Comparison of ENCODE assay signal across 9 mouse cellular contexts in the genomic region with DNA sequence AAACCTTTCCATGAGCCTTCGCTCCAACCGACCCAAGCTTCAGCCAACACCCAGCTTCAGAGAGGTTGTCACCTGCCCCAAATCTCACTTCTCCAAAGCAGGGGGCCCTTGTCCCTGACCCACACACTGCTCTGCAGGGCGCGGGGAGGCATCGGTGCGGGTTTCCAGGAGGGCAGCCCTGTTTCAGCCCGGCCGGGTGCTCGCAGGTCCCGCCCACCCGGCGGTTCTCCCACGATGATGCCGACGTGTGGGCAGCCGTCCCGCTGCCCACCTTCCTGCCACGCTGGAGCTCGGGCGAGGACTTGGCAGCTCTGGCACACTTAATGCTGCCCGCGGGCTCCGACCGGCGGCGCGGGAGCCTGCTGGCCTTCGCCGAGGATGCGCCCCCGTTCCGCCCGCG. TPM values are rescaled to one million over a fixed set of nuclear protein-coding genes. Genes with fewer than 3 reads are reported as not detected.
DNase-seq lines count a peak whose midpoint lies in the region; ATAC-seq and TF ChIP-seq lines count a peak whose summit lies in the region.
"Had no signal": no experiment of that assay in that cellular context is flagged by ENCODE, and none has a peak within 500 bp of the region (broad histone marks: within the 10 kb centered on the region; RNA-seq: fewer than 3 reads in every experiment).

No protein-coding gene starts in this region.

- H3K9ac ChIP-seq in heart, adult 2 months (ENCODE audit: low read depth, low read length): peak overlapping the region; percentile 18
- no peak overlapping the region for H3K9ac ChIP-seq in liver, embryonic 12.5 days
- H3K9ac ChIP-seq in stomach, embryonic 16.5 days (ENCODE audit: low read length): peak overlapping the region; percentile 39

- intact Hi-C loops in heart, adult 2 months (cut with DNase I): no loop called here
- intact Hi-C loops in heart, postnatal 25 days (cut with DNase I): no loop called here

- H3K27ac ChIP-seq in heart, adult 2 months: no peak overlapping the region
- no peak overlapping the region for H3K27ac ChIP-seq in testis, adult 2 months (ENCODE audit: control insufficient read depth, insufficient read depth, low read depth, low read length)
- no peak overlapping the region for H3K27ac ChIP-seq in liver, embryonic 12.5 days
- no peak overlapping the region for H3K27ac ChIP-seq in stomach, embryonic 16.5 days (ENCODE audit: low read length)
- no peak overlapping the region for H3K27ac ChIP-seq in kidney, adult 2 months (ENCODE audit: insufficient read depth, low read depth, low read length)

- no peak for DNase-seq in heart, adult 2 months
- no peak for DNase-seq in heart, postnatal 25 days (ENCODE audit: low spot score)
- no peak for DNase-seq in testis, postnatal 10 days (ENCODE audit: low spot score)
- no peak for DNase-seq in T-cell, adult 2 months (ENCODE audit: low spot score)
- DNase-seq in kidney, adult 2 months: no peak

- ATAC-seq in liver, embryonic 12.5 days: no peak
- no peak for ATAC-seq in stomach, embryonic 16.5 days (ENCODE audit: insufficient read depth, low FRiP score)

- TF ChIP-seq POLR2A in heart, adult 2 months (IDR thresholded peaks at IDR 0.05; ENCODE audit: insufficient read depth, low read depth, low read length): no peak
- TF ChIP-seq POLR2A in testis, adult 2 months (IDR thresholded peaks at IDR 0.05; ENCODE audit: control insufficient read depth, low read depth, low read length): no peak
- no peak for TF ChIP-seq POLR2A in kidney, adult 2 months (IDR thresholded peaks at IDR 0.05; ENCODE audit: low read depth, low read length)

- H3K4me1 ChIP-seq in heart, adult 2 months (ENCODE audit: control insufficient read depth, insufficient read depth, low read length): no peaks in the 10 kb centered on the region
- peaks cover 28% of the 10 kb centered on the region for H3K4me1 ChIP-seq in testis, adult 2 months (ENCODE audit: control insufficient read depth, insufficient read depth, low read length)
- H3K4me1 ChIP-seq in liver, embryonic 12.5 days: peaks cover 24% of the 10 kb centered on the region
- H3K4me1 ChIP-seq in stomach, embryonic 16.5 days (ENCODE audit: control insufficient read depth, insufficient read depth, low read length): peaks cover 18% of the 10 kb centered on the region; the same call in 1 of the 2 replicates
- no peaks in the 10 kb centered on the region for H3K4me1 ChIP-seq in kidney, adult 2 months (ENCODE audit: control insufficient read depth, insufficient read depth, low read length)

- WGBS in heart, adult 2 months: 30% methylated on average over 34 of the region's 34 CpGs
- WGBS in liver, embryonic 12.5 days (ENCODE audit: insufficient replicate concordance): 16% methylated on average over 34 of the region's 34 CpGs
- WGBS in stomach, embryonic 16.5 days: 21% methylated on average over 34 of the region's 34 CpGs
- WGBS in kidney, adult 2 months: 15% methylated on average over 34 of the region's 34 CpGs

- no peak for TF ChIP-seq CTCF in heart, adult 2 months (IDR thresholded peaks at IDR 0.05)
- no peak for TF ChIP-seq CTCF in testis, adult 2 months (IDR thresholded peaks at IDR 0.05; ENCODE audit: control insufficient read depth, insufficient read depth, insufficient replicate concordance, low read depth, low read length)
- TF ChIP-seq CTCF in kidney, adult 2 months (conservative IDR thresholded peaks at IDR 0.05; ENCODE audit: insufficient read depth, insufficient read length, low read depth, low read length): no peak

- no peak for TF ChIP-seq EP300 in heart, adult 2 months (IDR thresholded peaks at IDR 0.05; ENCODE audit: insufficient read depth, low read depth, low read length)

- peak overlapping the region; percentile 19; the same call in 1 of the 2 replicates for H3K4me3 ChIP-seq in heart, adult 2 months
- peak overlapping the region; percentile 41 for H3K4me3 ChIP-seq in testis, adult 2 months (ENCODE audit: control insufficient read depth, low read depth, low read length)
- H3K4me3 ChIP-seq in liver, embryonic 12.5 days: peak overlapping the region; percentile 14
- H3K4me3 ChIP-seq in stomach, embryonic 16.5 days (replicated peaks; ENCODE audit: low read length): peak overlapping the region; percentile 33
- no peak overlapping the region for H3K4me3 ChIP-seq in kidney, adult 2 months (ENCODE audit: insufficient read depth, low read depth, low read length)

- no peaks in the 10 kb centered on the region for H3K36me3 ChIP-seq in heart, adult 2 months (ENCODE audit: control insufficient read depth, insufficient read depth, low read length)
- no peaks in the 10 kb centered on the region for H3K36me3 ChIP-seq in testis, adult 2 months (ENCODE audit: control insufficient read depth, insufficient read depth, low read length)
- no peaks in the 10 kb centered on the region for H3K36me3 ChIP-seq in liver, embryonic 12.5 days
- no peaks in the 10 kb centered on the region for H3K36me3 ChIP-seq in stomach, embryonic 16.5 days (ENCODE audit: control insufficient read depth, insufficient read depth, low read length)
- no peaks in the 10 kb centered on the region for H3K36me3 ChIP-seq in kidney, adult 2 months (ENCODE audit: control insufficient read depth, insufficient read depth, low read length)

- H3K27me3 ChIP-seq in heart, adult 2 months (ENCODE audit: control insufficient read depth, insufficient read depth, low read length): peaks cover 13% of the 10 kb centered on the region
- no peaks in the 10 kb centered on the region for H3K27me3 ChIP-seq in testis, adult 2 months (ENCODE audit: control insufficient read depth, insufficient read depth, low read length)
- peaks cover 90% of the 10 kb centered on the region for H3K27me3 ChIP-seq in liver, embryonic 12.5 days (replicated peaks)
- H3K27me3 ChIP-seq in stomach, embryonic 16.5 days (ENCODE audit: control insufficient read depth, insufficient read depth, low read length): peaks cover 62% of the 10 kb centered on the region
- H3K27me3 ChIP-seq in kidney, adult 2 months (replicated peaks; ENCODE audit: control insufficient read depth, insufficient read depth, low read length): no peaks in the 10 kb centered on the region

- H3K4me2 ChIP-seq in liver, embryonic 12.5 days: peak overlapping the region; percentile 54
- H3K4me2 ChIP-seq in stomach, embryonic 16.5 days (ENCODE audit: low read depth, low read length): peak overlapping the region; percentile 51

- H3K9me3 ChIP-seq in liver, embryonic 12.5 days (replicated peaks): no peaks in the 10 kb centered on the region
- no peaks in the 10 kb centered on the region for H3K9me3 ChIP-seq in stomach, embryonic 16.5 days (replicated peaks; ENCODE audit: control insufficient read depth, low read length)

- no peaks in the 10 kb centered on the region for H3K79me2 ChIP-seq in heart, adult 2 months (replicated peaks; ENCODE audit: control insufficient read depth, insufficient read depth, low read length)

RNA-seq across cellular contexts. Expression of gene Gpr153, which starts 8.7 kb away (rescaled TPM):
- total RNA-seq in heart, adult 2 months (2021): 10 to 100 TPM in 1 of 2 experiments, 1 to 10 TPM in 1; 8.6 to 11.9 TPM
- 18.0 and 24.0 TPM in 2 replicates for polyA plus RNA-seq in heart, adult 2 months (2012; rRNA removed)
- total RNA-seq in heart, postnatal 25 days (2021): 10 to 100 TPM; 14.3 to 14.9 TPM
- polyA plus RNA-seq in testis, adult 2 months (2012; rRNA removed): 17.2 and 18.9 TPM in 2 replicates
- polyA plus RNA-seq in liver, embryonic 12.5 days (2016; fragmentation: Nextera tagmentation; extraction: Ambion mirVana): 2.1 and 2.4 TPM in 2 replicates
- 6.0 and 6.1 TPM in 2 replicates for polyA plus RNA-seq in stomach, embryonic 16.5 days (2015; fragmentation: Nextera tagmentation; extraction: Ambion mirVana)
- polyA plus RNA-seq in kidney, adult 2 months (2012; rRNA removed): 6.9 and 9.5 TPM in 2 replicates

RNA-seq across cellular contexts. Expression of gene Hes3, which starts 8.7 kb away (rescaled TPM):
- total RNA-seq in heart, adult 2 months (2021): not detected
- not detected in 2 replicates for polyA plus RNA-seq in heart, adult 2 months (2012; rRNA removed)
- not detected for total RNA-seq in heart, postnatal 25 days (2021)
- 1.5 and 1.6 TPM in 2 replicates for polyA plus RNA-seq in testis, adult 2 months (2012; rRNA removed)
- polyA plus RNA-seq in liver, embryonic 12.5 days (2016; fragmentation: Nextera tagmentation; extraction: Ambion mirVana): not detected in 2 replicates
- polyA plus RNA-seq in stomach, embryonic 16.5 days (2015; fragmentation: Nextera tagmentation; extraction: Ambion mirVana): not detected in 2 replicates
- not detected in 2 replicates for polyA plus RNA-seq in kidney, adult 2 months (2012; rRNA removed)
- total RNA-seq: adrenal gland, postnatal 10 days had no signal

RNA-seq across cellular contexts. Expression of gene Icmt, which starts 14.3 kb away (rescaled TPM):
- total RNA-seq in heart, adult 2 months (2021): 10 to 100 TPM; 26.4 to 28.2 TPM
- 17.7 and 27.2 TPM in 2 replicates for polyA plus RNA-seq in heart, adult 2 months (2012; rRNA removed)
- 10 to 100 TPM; 25.2 to 26.7 TPM for total RNA-seq in heart, postnatal 25 days (2021)
- polyA plus RNA-seq in testis, adult 2 months (2012; rRNA removed): 50.9 and 51.6 TPM in 2 replicates
- 11.8 and 14.4 TPM in 2 replicates for polyA plus RNA-seq in liver, embryonic 12.5 days (2016; fragmentation: Nextera tagmentation; extraction: Ambion mirVana)
- 20.1 and 20.8 TPM in 2 replicates for polyA plus RNA-seq in stomach, embryonic 16.5 days (2015; fragmentation: Nextera tagmentation; extraction: Ambion mirVana)
- 31.2 and 32.5 TPM in 2 replicates for polyA plus RNA-seq in kidney, adult 2 months (2012; rRNA removed)

RNA-seq across cellular contexts. Expression of gene Rnf207, which starts 36.1 kb away (rescaled TPM):
- 10 to 100 TPM; 34.5 to 47.7 TPM for total RNA-seq in heart, adult 2 months (2021)
- polyA plus RNA-seq in heart, adult 2 months (2012; rRNA removed): 155 and 167 TPM in 2 replicates
- 10 to 100 TPM; 69.6 to 73.3 TPM for total RNA-seq in heart, postnatal 25 days (2021)
- 0.22 and 0.43 TPM in 2 replicates for polyA plus RNA-seq in testis, adult 2 months (2012; rRNA removed)
- polyA plus RNA-seq in liver, embryonic 12.5 days (2016; fragmentation: Nextera tagmentation; extraction: Ambion mirVana): 0.26 and 0.42 TPM in 2 replicates
- polyA plus RNA-seq in stomach, embryonic 16.5 days (2015; fragmentation: Nextera tagmentation; extraction: Ambion mirVana): 0.66 and 0.84 TPM in 2 replicates
- 0.19 and 0.67 TPM in 2 replicates for polyA plus RNA-seq in kidney, adult 2 months (2012; rRNA removed)

RNA-seq across cellular contexts. Expression of gene Rpl22, which starts 42.8 kb away (rescaled TPM):
- total RNA-seq in heart, adult 2 months (2021): 100 to 1,000 TPM; 242 to 276 TPM
- 40.9 and 76.8 TPM in 2 replicates for polyA plus RNA-seq in heart, adult 2 months (2012; rRNA removed)
- total RNA-seq in heart, postnatal 25 days (2021): 100 to 1,000 TPM; 254 TPM
- polyA plus RNA-seq in testis, adult 2 months (2012; rRNA removed): 47.5 and 49.7 TPM in 2 replicates
- 385 and 404 TPM in 2 replicates for polyA plus RNA-seq in liver, embryonic 12.5 days (2016; fragmentation: Nextera tagmentation; extraction: Ambion mirVana)
- polyA plus RNA-seq in stomach, embryonic 16.5 days (2015; fragmentation: Nextera tagmentation; extraction: Ambion mirVana): 303 and 377 TPM in 2 replicates
- polyA plus RNA-seq in kidney, adult 2 months (2012; rRNA removed): 45.4 and 90.1 TPM in 2 replicates
